ENCODE assay signal across 9 mouse cellular contexts in genomic region chr19:7420841-7421601, GRCm38 (mm10). TPM values are rescaled to one million over a fixed set of nuclear protein-coding genes. Genes with fewer than 3 reads are reported as not detected.
A peak's percentile ranks its signal among the peaks of the same experiment; 100 is the strongest.
DNase-seq lines count a peak whose midpoint lies in the region; ATAC-seq and TF ChIP-seq lines count a peak whose summit lies in the region.
"Had no signal": no experiment of that assay in that cellular context is flagged by ENCODE, and none has a peak within 500 bp of the region (broad histone marks: within the 10 kb centered on the region; RNA-seq: fewer than 3 reads in every experiment).

No protein-coding gene starts in this region.

- DNase-seq in gastrocnemius, adult 2 months: peak; percentile 31
- no peak for DNase-seq in gastrocnemius, adult 8-10 months (ENCODE audit: low spot score in 2 of 2)
- peak; percentile 64 for DNase-seq in CH12.LX (ENCODE audit: extremely low read depth)
- no peak for DNase-seq in forebrain, embryonic 14.5 days (ENCODE audit: low spot score)
- peak; percentile 93 for DNase-seq in midbrain, embryonic 11.5 days (ENCODE audit: low spot score, missing footprints)
- DNase-seq in layer of hippocampus, adult 18-20 months (ENCODE audit: low spot score in 2 of 2): no peak
- DNase-seq in thymus, adult 18-20 months: no peak
- DNase-seq: right cerebral cortex, postnatal 14 days had no signal

- H3K27me3 ChIP-seq in CH12.LX (replicated peaks): peaks cover 12% of the 10 kb centered on the region
- no peaks in the 10 kb centered on the region for H3K27me3 ChIP-seq in forebrain, embryonic 14.5 days (replicated peaks; ENCODE audit: control insufficient read depth, insufficient read depth, low read length)
- no peaks in the 10 kb centered on the region for H3K27me3 ChIP-seq in midbrain, embryonic 11.5 days (ENCODE audit: control insufficient read depth, insufficient read depth, low read length)
- peaks cover 39% of the 10 kb centered on the region for H3K27me3 ChIP-seq in liver, embryonic 12.5 days (replicated peaks)

- H3K79me2 ChIP-seq in CH12.LX (replicated peaks; ENCODE audit: control insufficient read depth, extremely low read depth, insufficient read depth, poor library complexity, severe bottlenecking): peaks cover 13% of the 10 kb centered on the region

- no peak for TF ChIP-seq CTCF in gastrocnemius, adult 2 months (IDR thresholded peaks at IDR 0.05)
- no peak for TF ChIP-seq CTCF in CH12.LX (conservative IDR thresholded peaks at IDR 0.05 in 1 of 2, IDR thresholded peaks at IDR 0.05 in 1 of 2; ENCODE audit: low read depth in 2 of 2, low read length in 2 of 2)

- in situ Hi-C loops in CH12.LX (cut with MboI; ENCODE audit: low pct_ligation_motif_present, low pct_unique_long_range_greater_than_20kb, low sequenced_read_pairs): loop anchor here (25.0 kb wide), 1 partner anchor 359 kb away; the partner anchor contains the start of gene Macrod1

- peaks cover 14% of the 10 kb centered on the region for H3K9me3 ChIP-seq in CH12.LX (replicated peaks; ENCODE audit: low read length)
- H3K9me3 ChIP-seq in forebrain, embryonic 14.5 days (replicated peaks; ENCODE audit: control insufficient read depth, low read length): no peaks in the 10 kb centered on the region
- H3K9me3 ChIP-seq in midbrain, embryonic 11.5 days (ENCODE audit: control insufficient read depth, low read length): no peaks in the 10 kb centered on the region
- no peaks in the 10 kb centered on the region for H3K9me3 ChIP-seq in liver, embryonic 12.5 days (replicated peaks)

- ATAC-seq in forebrain, embryonic 14.5 days: no peak
- ATAC-seq in midbrain, embryonic 11.5 days (ENCODE audit: low FRiP score): no peak
- no peak for ATAC-seq in liver, embryonic 12.5 days

- TF ChIP-seq POLR2A in CH12.LX (IDR thresholded peaks at IDR 0.05; ENCODE audit: low read depth, low read length): no peak

- no peak overlapping the region for H3K9ac ChIP-seq in CH12.LX (ENCODE audit: insufficient read depth, low read depth)
- H3K9ac ChIP-seq in forebrain, embryonic 14.5 days (ENCODE audit: low read length): peak overlapping the region; percentile 79
- H3K9ac ChIP-seq in midbrain, embryonic 11.5 days (ENCODE audit: low read length): peak overlapping the region; percentile 100
- no peak overlapping the region for H3K9ac ChIP-seq in liver, embryonic 12.5 days

- 43% methylated on average over 27 of the region's 27 CpGs for WGBS in forebrain, embryonic 14.5 days
- 37% methylated on average over 24 of the region's 27 CpGs for WGBS in midbrain, embryonic 11.5 days
- 80% methylated on average over 27 of the region's 27 CpGs for WGBS in liver, embryonic 12.5 days (ENCODE audit: insufficient replicate concordance)

- dilution Hi-C loops in CH12.LX (cut with MboI; ENCODE audit: extremely low pct_ligation_motif_present, extremely low pct_unique_long_range_greater_than_20kb, low sequenced_read_pairs): no loop called here

- H3K4me1 ChIP-seq in CH12.LX (ENCODE audit: control insufficient read depth in 1 of 2, insufficient read depth in 2 of 2): peaks cover 11 to 73% of the 10 kb centered on the region in 2 experiments
- peaks cover 60% of the 10 kb centered on the region for H3K4me1 ChIP-seq in forebrain, embryonic 14.5 days (ENCODE audit: control insufficient read depth, insufficient read depth, low read length)
- peaks cover 57% of the 10 kb centered on the region for H3K4me1 ChIP-seq in midbrain, embryonic 11.5 days (ENCODE audit: control insufficient read depth, insufficient read depth, low read length)
- peaks cover 71% of the 10 kb centered on the region for H3K4me1 ChIP-seq in liver, embryonic 12.5 days

- TF ChIP-seq RAD21 in CH12.LX (IDR thresholded peaks at IDR 0.05; ENCODE audit: low read depth, low read length): no peak

- TF ChIP-seq EP300 in CH12.LX (IDR thresholded peaks at IDR 0.05; ENCODE audit: low read length): peak; percentile 66; the same call in 1 of the 2 replicates

- H3K36me3 ChIP-seq in CH12.LX (replicated peaks in 1 of 2; ENCODE audit: control insufficient read depth in 1 of 2, insufficient read depth in 1 of 2, low read length in 1 of 2): peaks cover 34 to 45% of the 10 kb centered on the region in 2 experiments
- H3K36me3 ChIP-seq in forebrain, embryonic 14.5 days (ENCODE audit: control insufficient read depth, insufficient read depth, low read length): peaks cover 59% of the 10 kb centered on the region
- peaks cover 16% of the 10 kb centered on the region for H3K36me3 ChIP-seq in midbrain, embryonic 11.5 days (ENCODE audit: control insufficient read depth, insufficient read depth, low read length)
- H3K36me3 ChIP-seq in liver, embryonic 12.5 days: peaks cover 61% of the 10 kb centered on the region

- no peak overlapping the region for H3K4me3 ChIP-seq in gastrocnemius, adult 2 months
- no peak overlapping the region for H3K4me3 ChIP-seq in CH12.LX (replicated peaks in 1 of 3; ENCODE audit: low read depth in 2 of 3, low read length in 2 of 3, poor library complexity in 1 of 3)
- H3K4me3 ChIP-seq in forebrain, embryonic 14.5 days (ENCODE audit: low read depth, low read length): peak overlapping the region; percentile 32
- peak overlapping the region; percentile 14 for H3K4me3 ChIP-seq in midbrain, embryonic 11.5 days (ENCODE audit: low read depth, low read length)
- no peak overlapping the region for H3K4me3 ChIP-seq in liver, embryonic 12.5 days

- no peak overlapping the region for H3K4me2 ChIP-seq in CH12.LX (ENCODE audit: insufficient read depth, low read depth, poor library complexity, severe bottlenecking)
- peak overlapping the region; percentile 60 for H3K4me2 ChIP-seq in forebrain, embryonic 14.5 days (ENCODE audit: low read length)
- H3K4me2 ChIP-seq in midbrain, embryonic 11.5 days: peak overlapping the region; percentile 75
- no peak overlapping the region for H3K4me2 ChIP-seq in liver, embryonic 12.5 days

- intact Hi-C loops in gastrocnemius, adult 2 months (cut with DNase I): loop anchor here (2.0 kb wide), 1 partner anchor 154 kb away; the partner anchor contains the start of gene Rcor2

- no peak overlapping the region for H3K27ac ChIP-seq in gastrocnemius, adult 2 months
- peak overlapping the region; percentile 7; the same call in 1 of the 2 replicates for H3K27ac ChIP-seq in CH12.LX (ENCODE audit: insufficient read depth, low read depth)
- peak overlapping the region; percentile 93 for H3K27ac ChIP-seq in forebrain, embryonic 14.5 days (ENCODE audit: low read depth, low read length)
- H3K27ac ChIP-seq in midbrain, embryonic 11.5 days (ENCODE audit: low read depth, low read length): peak overlapping the region; percentile 61; the same call in 1 of the 2 replicates
- no peak overlapping the region for H3K27ac ChIP-seq in liver, embryonic 12.5 days

TF ChIP-seq in CH12.LX, 34 proteins besides CTCF, POLR2A, EP300 and RAD21:
- TF ChIP-seq ETS1 (conservative IDR thresholded peaks at IDR 0.05; ENCODE audit: low read depth, low read length): peak; percentile 30; the same call in 1 of the 2 replicates
- TF ChIP-seq UBTF (IDR thresholded peaks at IDR 0.05; ENCODE audit: low read depth, low read length): no peak
- peak; percentile 36; the same call in 1 of the 2 replicates for TF ChIP-seq MAZ (IDR thresholded peaks at IDR 0.05; ENCODE audit: low read depth, low read length)
- 0 out of 2 replicates have a peak, but pooled peaks have one; percentile 30 for TF ChIP-seq MXI1 (IDR thresholded peaks at IDR 0.05; ENCODE audit: low read depth, low read length)
- TF ChIP-seq BHLHE40 (IDR thresholded peaks at IDR 0.05; ENCODE audit: low read depth, low read length): peak; percentile 59; the same call in 1 of the 2 replicates
- TF ChIP-seq MYC (IDR thresholded peaks at IDR 0.05; ENCODE audit: low read depth, low read length): 0 out of 2 replicates have a peak, but pooled peaks have one; percentile 11
- TF ChIP-seq IRF4 (IDR thresholded peaks at IDR 0.05; ENCODE audit: low read depth, low read length): peak; percentile 49; the same call in 1 of the 2 replicates
- TF ChIP-seq RCOR1 (conservative IDR thresholded peaks at IDR 0.05; ENCODE audit: low read depth, low read length): 0 out of 2 replicates have a peak, but pooled peaks have one; percentile 44
- TF ChIP-seq ELF1 (IDR thresholded peaks at IDR 0.05; ENCODE audit: low read depth, low read length): no peak
- no peak for TF ChIP-seq USF1 (IDR thresholded peaks at IDR 0.05; ENCODE audit: low read depth, low read length)
- peak; percentile 40; the same call in 1 of the 2 replicates for TF ChIP-seq TCF12 (IDR thresholded peaks at IDR 0.05; ENCODE audit: low read depth, low read length)

RNA-seq across cellular contexts. Expression of gene 2700081O15Rik, which starts 3.6 kb away (rescaled TPM):
- total RNA-seq in gastrocnemius, adult 2 months (2021): 1 to 10 TPM; 5.3 to 5.9 TPM
- total RNA-seq in gastrocnemius, adult 8-10 months (2022): 1 to 10 TPM; 3.1 to 4.1 (median 3.8) TPM
- total RNA-seq in CH12.LX (2012; rRNA removed): 9.8 and 10.5 TPM in 2 replicates
- 7.1 and 7.2 TPM in 2 replicates for total RNA-seq in CH12.LX (2014; rRNA removed)
- polyA plus RNA-seq in CH12.LX (2012; ENCODE audit: insufficient read length, low read depth): 12.2 and 12.3 TPM in 2 replicates
- polyA plus RNA-seq in forebrain, embryonic 14.5 days (2014; fragmentation: Nextera tagmentation; extraction: Ambion mirVana): 22.1 and 24.7 TPM in 2 replicates
- polyA plus RNA-seq in midbrain, embryonic 11.5 days (2014; fragmentation: Nextera tagmentation; extraction: Ambion mirVana): 12.3 and 13.2 TPM in 2 replicates
- total RNA-seq in layer of hippocampus, adult 18-20 months (2021): 10 to 100 TPM; 43.8 to 44.2 TPM
- 1.9 TPM in 2 replicates for polyA plus RNA-seq in liver, embryonic 12.5 days (2016; fragmentation: Nextera tagmentation; extraction: Ambion mirVana)

RNA-seq across cellular contexts. Expression of gene Spindoc, which starts 38.2 kb away (rescaled TPM):
- 1 to 10 TPM; 8.0 to 10.0 TPM for total RNA-seq in gastrocnemius, adult 2 months (2021)
- 1 to 10 TPM; 6.8 to 8.6 (median 7.3) TPM for total RNA-seq in gastrocnemius, adult 8-10 months (2022)
- total RNA-seq in CH12.LX (2012; rRNA removed) (9.0 and 10.1 TPM in 2 replicates), CH12.LX (2014; rRNA removed) (7.9 and 10.6 TPM in 2 replicates)
- 15.7 and 21.7 TPM in 2 replicates for polyA plus RNA-seq in CH12.LX (2012; ENCODE audit: insufficient read length, low read depth)
- 33.6 and 36.2 TPM in 2 replicates for polyA plus RNA-seq in forebrain, embryonic 14.5 days (2014; fragmentation: Nextera tagmentation; extraction: Ambion mirVana)
- polyA plus RNA-seq in midbrain, embryonic 11.5 days (2014; fragmentation: Nextera tagmentation; extraction: Ambion mirVana): 23.2 and 25.3 TPM in 2 replicates
- total RNA-seq in layer of hippocampus, adult 18-20 months (2021): 10 to 100 TPM; 33.6 to 34.2 TPM
- polyA plus RNA-seq in liver, embryonic 12.5 days (2016; fragmentation: Nextera tagmentation; extraction: Ambion mirVana): 10.3 and 10.8 TPM in 2 replicates

Comparison
In these comparisons a context has a peak if more than half of its experiments do, and no peak if none do; other contexts are left out.
1. DNase-seq: peak in gastrocnemius, adult 2 months (single experiment), CH12.LX (single experiment) and midbrain, embryonic 11.5 days (single experiment); none in gastrocnemius, adult 8-10 months (0 of 2), forebrain, embryonic 14.5 days (single experiment), layer of hippocampus, adult 18-20 months (0 of 2) and thymus, adult 18-20 months (0 of 2).
2. H3K27ac ChIP-seq: peak in CH12.LX (single experiment), forebrain, embryonic 14.5 days (single experiment) and midbrain, embryonic 11.5 days (single experiment); none in gastrocnemius, adult 2 months (single experiment) and liver, embryonic 12.5 days (single experiment).
3. H3K4me3 ChIP-seq: peak in forebrain, embryonic 14.5 days (single experiment) and midbrain, embryonic 11.5 days (single experiment); none in gastrocnemius, adult 2 months (single experiment), CH12.LX (0 of 3) and liver, embryonic 12.5 days (single experiment).
4. H3K4me2 ChIP-seq: peak in forebrain, embryonic 14.5 days (single experiment) and midbrain, embryonic 11.5 days (single experiment); none in CH12.LX (single experiment) and liver, embryonic 12.5 days (single experiment).
5. H3K9ac ChIP-seq: peak in forebrain, embryonic 14.5 days (single experiment) and midbrain, embryonic 11.5 days (single experiment); none in CH12.LX (single experiment) and liver, embryonic 12.5 days (single experiment).